Mouse (Mus musculus) heart, adult 2 months (tissue): ENCODE results near the gene Gde1.

Source experiments
- CTCF ChIP-seq: fragments of 200-600 bp; IDR thresholded peaks from 2 replicates; pipeline ENCODE4 v1.8.1; 2022; ENCODE audit warnings: antibody characterized with exemption, mild to moderate bottlenecking, moderate library complexity
- POLR2A ChIP-seq: fragments of 200-500 bp; IDR thresholded peaks from 2 replicates; pipeline ENCODE4 v1.6.1; 2011; ENCODE audit warnings: mild to moderate bottlenecking, low read depth, low read length, control low read depth; ENCODE audit not compliant: insufficient read depth

DNA sequence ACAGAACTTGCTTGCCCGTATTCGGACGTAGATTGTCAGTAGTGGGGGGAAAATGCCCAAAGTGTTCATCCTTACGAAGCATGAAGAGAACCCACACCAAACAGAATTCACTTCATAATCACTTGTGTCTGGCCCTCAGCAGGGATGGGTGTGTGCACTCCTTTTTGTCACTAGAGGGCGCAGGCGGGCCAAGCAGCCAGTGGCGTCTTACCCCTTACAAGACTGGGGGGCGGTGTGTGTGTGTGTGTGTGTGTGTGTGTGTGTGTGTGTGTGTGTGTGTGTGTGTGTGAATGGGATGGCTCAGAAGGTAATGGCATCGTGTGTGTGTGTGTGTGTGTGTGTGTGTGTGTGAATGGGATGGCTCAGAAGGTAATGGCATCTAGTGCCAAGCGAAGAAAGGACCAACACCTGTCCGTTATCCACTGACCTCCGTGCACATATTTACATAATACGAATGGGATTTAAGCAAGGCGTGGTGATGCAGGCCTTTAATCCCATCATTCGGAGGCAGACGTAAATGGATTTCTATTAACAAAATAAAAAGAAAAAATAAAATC, 34.5 kb upstream of the Gde1 start, which contains the start of gene Vps35l:
- TF ChIP-seq CTCF (peak; percentile 73), POLR2A (no peak)
